Mouse (Mus musculus) kidney, postnatal 0 days (tissue): ENCODE results near the gene Cnpy1. TPM values are rescaled to one million over a fixed set of nuclear protein-coding genes. Genes with fewer than 3 reads are reported as not detected.

Experiments
- ATAC-seq: fragments of 200-750 bp; cut with Nextera tagmentation; replicated peaks from 2 replicates; pipeline ENCODE4 v1.8.0; 2017; ENCODE audit warnings: low read depth, moderate number of reproducible peaks, moderate TSS enrichment, moderate library complexity; ENCODE audit not compliant: low FRiP score
- DNase-seq: peaks from one replicate; pipeline ENCODE4 v3.0.0-alpha.2; 2016; ENCODE audit warnings: low spot score
- H3K27ac ChIP-seq: fragments of 300-500 bp; sonication (generic); 2 replicates; pipeline ENCODE4 v1.5.1; 2014; ENCODE audit warnings: mild to moderate bottlenecking
- H3K27me3 ChIP-seq: fragments of 300-500 bp; sonication (generic); 2 replicates; pipeline ENCODE4 v1.6.1; 2014; ENCODE audit warnings: low read length, mixed read lengths; ENCODE audit not compliant: insufficient read depth
- H3K36me3 ChIP-seq: fragments of 300-500 bp; sonication (generic); 2 replicates; pipeline ENCODE4 v1.6.1; 2014; ENCODE audit warnings: low read length, mixed read lengths; ENCODE audit not compliant: insufficient read depth
- H3K4me1 ChIP-seq: fragments of 300-500 bp; sonication (generic); replicated peaks from 2 replicates; pipeline ENCODE4 v1.6.1; 2014; ENCODE audit warnings: antibody characterized with exemption, low read length, mixed read lengths; ENCODE audit not compliant: insufficient read depth
- H3K4me2 ChIP-seq: fragments of 300-500 bp; sonication (generic); 2 replicates; pipeline ENCODE4 v1.6.1; 2014; ENCODE audit warnings: mild to moderate bottlenecking, low read length, moderate library complexity, mixed read lengths
- H3K4me3 ChIP-seq: fragments of 300-500 bp; sonication (generic); replicated peaks from 2 replicates; pipeline ENCODE4 v1.5.1; 2014; ENCODE audit warnings: low read depth, low read length
- H3K9ac ChIP-seq: fragments of 300-500 bp; sonication (generic); 2 replicates; pipeline ENCODE4 v1.6.1; 2014; ENCODE audit warnings: low read depth, low read length
- H3K9me3 ChIP-seq: fragments of 300-500 bp; sonication (generic); replicated peaks from 2 replicates; pipeline ENCODE4 v1.6.1; 2016; ENCODE audit warnings: low read length, inconsistent platforms, mixed read lengths
- CTCF ChIP-seq: IDR thresholded peaks from 2 replicates; pipeline ENCODE4 v1.5.1; 2016; ENCODE audit warnings: antibody characterized with exemption, low read depth, mild to moderate bottlenecking, moderate library complexity
- whole genome bisulfite sequencing: fragments of 180-500 bp; shearing (Covaris S2); extraction: QIAGEN DNeasy Blood & Tissue Kit; methylation state at CpG from one replicate; pipeline ENCODE4 v1.1.7; 2014; 5-methylcytosine and 5-hydroxymethylcytosine counted together
- polyA plus RNA-seq: library from polyadenylated mRNA; unstranded; fragments of >200 nt; fragmentation: Nextera tagmentation; extraction: Ambion mirVana; gene quantifications from 2 replicates; pipeline ENCODE4 v1.2.1, GENCODE M21; 2015

Gene Cnpy1
- polyA plus RNA-seq, 1 experiment from 2014 or later: 0.08 TPM

DNA sequence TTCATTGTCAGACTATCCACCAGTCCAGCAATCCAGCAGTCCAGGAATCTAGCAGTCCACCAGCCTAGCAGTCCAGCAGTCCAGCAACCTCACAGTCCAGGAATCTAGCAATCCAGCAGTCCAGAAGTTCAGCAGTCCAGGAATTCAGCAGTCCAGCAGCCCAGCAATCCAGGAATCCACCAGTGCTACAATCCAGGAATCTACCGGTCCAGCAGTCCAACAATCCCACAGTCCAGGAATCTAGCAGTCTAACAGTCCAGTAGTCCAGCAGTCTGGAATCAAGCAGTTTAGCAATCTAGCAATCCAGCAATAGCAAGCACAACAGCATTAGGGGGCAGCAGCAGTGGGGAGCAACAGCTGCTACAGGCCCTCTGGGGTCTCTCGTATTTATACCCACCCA is 27.2 kb upstream of the Cnpy1 start:
- DNase-seq (peak; percentile 25), ATAC-seq (peak; percentile 80)
- no peaks in the 10 kb centered on the region for H3K4me1 ChIP-seq
- H3K9me3 ChIP-seq: no peaks in the 10 kb centered on the region
- WGBS: 68% methylated on average over 2 of the region's 2 CpGs
- H3K27ac ChIP-seq: no peak overlapping the region
- H3K36me3 ChIP-seq: no peaks in the 10 kb centered on the region
- H3K27me3 ChIP-seq: no peaks in the 10 kb centered on the region
- no peak overlapping the region for H3K9ac ChIP-seq
- H3K4me2 ChIP-seq: no peak overlapping the region
- H3K4me3 ChIP-seq: no peak overlapping the region
- no peak for TF ChIP-seq CTCF

DNA sequence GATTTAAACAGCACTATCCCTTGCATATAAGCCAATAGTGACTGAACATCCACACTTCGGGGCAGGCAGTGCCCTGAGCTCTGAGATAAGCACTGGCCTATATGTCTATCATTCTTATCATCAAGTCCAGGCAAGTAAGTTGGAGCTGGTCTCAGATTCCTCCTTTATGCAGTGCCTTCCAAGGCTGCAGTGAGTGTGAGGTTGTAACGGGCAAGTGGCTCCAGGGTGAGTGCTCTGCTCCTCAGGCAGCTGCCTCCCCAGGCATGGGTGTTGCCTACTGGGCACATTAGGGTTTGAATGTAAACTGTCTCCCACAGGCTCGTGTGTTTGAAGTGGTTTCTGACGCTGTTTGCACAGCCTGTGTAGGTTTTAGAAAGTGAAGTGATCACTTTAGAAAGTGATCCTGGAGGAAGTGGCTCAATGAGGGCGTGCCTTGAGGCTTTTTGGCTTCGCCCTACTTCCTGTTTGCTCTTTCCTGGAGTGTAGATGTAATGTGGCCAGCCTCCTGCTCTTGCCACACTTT is 23.9 kb upstream of the Cnpy1 start:
- H3K9ac ChIP-seq: no peak overlapping the region
- 52% methylated on average over 6 of the region's 6 CpGs for WGBS
- no peak for DNase-seq
- H3K36me3 ChIP-seq: no peaks in the 10 kb centered on the region
- TF ChIP-seq CTCF: no peak
- no peak for ATAC-seq
- no peaks in the 10 kb centered on the region for H3K27me3 ChIP-seq
- H3K4me1 ChIP-seq: no peaks in the 10 kb centered on the region
- no peak overlapping the region for H3K4me3 ChIP-seq
- H3K27ac ChIP-seq: no peak overlapping the region
- no peak overlapping the region for H3K4me2 ChIP-seq
- no peaks in the 10 kb centered on the region for H3K9me3 ChIP-seq

DNA sequence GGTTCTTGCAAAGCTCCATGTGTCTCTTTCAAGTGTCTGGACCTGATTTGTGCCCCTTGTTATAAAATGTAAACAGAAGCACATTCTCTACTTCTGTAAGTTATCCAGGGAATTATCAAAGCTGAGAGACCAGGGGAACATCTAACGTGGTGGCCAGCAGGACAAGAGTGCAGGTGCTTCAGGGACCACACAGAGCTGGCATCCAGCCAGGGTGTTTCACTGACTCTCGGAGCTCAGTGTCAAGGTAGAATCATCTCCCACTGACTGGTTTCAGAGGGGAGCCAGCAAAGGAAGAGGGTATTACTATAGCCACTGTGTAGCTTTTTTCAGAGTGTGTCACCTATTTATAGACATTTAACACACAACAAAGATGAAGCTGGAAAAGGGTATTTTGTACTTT is 22.0 kb upstream of the Cnpy1 start:
- 30% methylated on average over 2 of the region's 2 CpGs for WGBS
- TF ChIP-seq CTCF: no peak
- no peak for DNase-seq
- Histone ChIP-seq H3K4me1 (no peaks in the 10 kb centered on the region), H3K27ac (no peak overlapping the region), H3K4me3 (no peak overlapping the region), H3K4me2 (no peak overlapping the region), H3K9me3 (no peaks in the 10 kb centered on the region), H3K36me3 (no peaks in the 10 kb centered on the region), H3K27me3 (no peaks in the 10 kb centered on the region), H3K9ac (no peak overlapping the region)
- ATAC-seq: no peak

DNA sequence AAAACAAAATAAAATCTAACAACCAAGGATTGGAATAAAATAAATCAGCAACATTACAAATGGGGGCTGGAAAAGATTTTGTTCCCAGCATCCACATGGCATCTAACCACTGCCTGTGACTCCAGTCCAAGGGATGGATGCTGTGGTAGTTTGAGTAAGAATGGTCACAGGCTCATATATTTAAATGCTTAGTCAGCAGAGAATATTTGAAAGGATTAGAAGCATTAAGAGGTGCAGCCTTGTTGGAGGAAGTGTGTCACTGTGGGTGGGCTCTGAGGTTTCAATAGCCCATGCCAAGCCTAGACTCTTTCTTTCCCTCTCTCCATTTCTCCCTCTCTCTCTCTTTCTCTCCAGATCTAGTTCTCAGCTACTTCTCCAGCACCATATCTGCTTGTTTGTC is 20.0 kb upstream of the Cnpy1 start:
- no peak for DNase-seq
- Histone ChIP-seq H3K9ac (no peak overlapping the region), H3K27ac (no peak overlapping the region), H3K36me3 (no peaks in the 10 kb centered on the region), H3K4me2 (no peak overlapping the region), H3K4me3 (no peak overlapping the region), H3K4me1 (no peaks in the 10 kb centered on the region), H3K27me3 (no peaks in the 10 kb centered on the region), H3K9me3 (no peaks in the 10 kb centered on the region)
- no peak for TF ChIP-seq CTCF
- ATAC-seq: no peak

DNA sequence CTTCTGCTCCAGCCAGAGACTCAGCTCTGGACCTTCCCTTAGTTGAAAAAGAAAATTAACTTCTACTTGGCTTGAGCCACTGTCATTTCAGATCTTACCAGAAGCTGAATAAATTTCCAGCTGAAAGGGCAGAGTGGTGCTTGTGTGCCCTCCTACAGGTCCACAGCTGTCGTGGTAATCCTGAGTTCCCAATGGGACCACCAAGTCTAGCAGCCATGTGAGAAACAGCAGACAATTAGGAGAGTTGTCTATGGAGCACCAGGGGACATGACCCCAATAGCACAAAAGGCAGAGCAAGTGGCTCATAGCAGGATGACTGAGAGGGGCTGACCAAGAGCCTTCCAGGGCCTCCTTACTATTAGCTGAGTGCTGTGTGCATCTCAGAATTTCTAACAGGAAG is 18.2 kb upstream of the Cnpy1 start:
- Histone ChIP-seq H3K4me1 (no peaks in the 10 kb centered on the region), H3K27me3 (no peaks in the 10 kb centered on the region), H3K4me2 (no peak overlapping the region), H3K36me3 (no peaks in the 10 kb centered on the region), H3K9me3 (no peaks in the 10 kb centered on the region), H3K4me3 (no peak overlapping the region), H3K9ac (no peak overlapping the region), H3K27ac (no peak overlapping the region)
- WGBS: 25% methylated on average over 1 of the region's 1 CpGs
- DNase-seq (no peak), ATAC-seq (no peak)
- no peak for TF ChIP-seq CTCF

DNA sequence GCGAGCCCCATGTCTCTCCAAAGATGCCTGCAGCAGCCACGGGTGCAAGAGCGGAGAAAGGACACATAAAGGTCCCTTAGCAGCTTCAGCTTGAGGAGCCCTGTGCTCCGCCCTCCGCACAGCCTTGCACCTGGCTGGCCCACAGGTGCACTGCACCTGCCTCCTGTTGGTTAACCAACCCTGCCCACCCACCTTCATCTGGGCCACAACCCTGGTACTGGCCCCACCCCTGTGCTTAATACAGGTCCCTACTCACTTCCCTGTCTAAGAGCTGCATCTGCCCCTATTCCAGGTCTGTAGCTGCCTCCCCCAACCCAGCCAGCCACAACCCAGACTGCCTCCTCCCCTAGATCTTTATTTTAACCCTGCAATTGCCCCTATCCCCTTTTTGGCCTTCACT is 16.5 kb upstream of the Cnpy1 start:
- Histone ChIP-seq H3K4me2 (no peak overlapping the region), H3K27me3 (no peaks in the 10 kb centered on the region), H3K36me3 (no peaks in the 10 kb centered on the region), H3K9ac (no peak overlapping the region), H3K9me3 (no peaks in the 10 kb centered on the region), H3K4me3 (no peak overlapping the region), H3K4me1 (no peaks in the 10 kb centered on the region), H3K27ac (no peak overlapping the region)
- 83% methylated on average over 5 of the region's 5 CpGs for WGBS
- no peak for TF ChIP-seq CTCF
- ATAC-seq: no peak
- DNase-seq: no peak

DNA sequence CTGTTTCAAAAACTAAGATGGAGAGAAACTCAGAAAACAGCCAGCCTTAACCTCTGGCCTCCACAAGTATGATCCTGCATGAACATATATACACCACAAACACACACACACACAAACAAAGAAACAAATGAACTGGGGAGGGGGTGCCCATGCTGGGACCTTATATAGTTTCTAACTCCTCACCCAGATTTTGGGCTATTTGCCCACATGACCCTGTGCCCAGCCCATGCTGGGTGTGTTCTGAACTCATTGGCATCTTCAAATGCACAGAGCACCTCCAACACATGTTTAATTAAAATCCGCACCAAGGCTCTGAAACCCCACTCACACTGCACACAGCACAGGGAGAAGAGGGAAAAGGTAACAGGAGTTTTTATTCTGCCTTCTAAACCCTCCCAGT is 14.3 kb upstream of the Cnpy1 start:
- H3K27ac ChIP-seq: no peak overlapping the region
- H3K4me1 ChIP-seq: no peaks in the 10 kb centered on the region
- no peaks in the 10 kb centered on the region for H3K36me3 ChIP-seq
- DNase-seq (no peak), ATAC-seq (no peak)
- TF ChIP-seq CTCF: no peak
- 83% methylated on average over 1 of the region's 1 CpGs for WGBS
- H3K27me3 ChIP-seq: no peaks in the 10 kb centered on the region
- H3K4me3 ChIP-seq: no peak overlapping the region
- H3K9ac ChIP-seq: no peak overlapping the region
- no peak overlapping the region for H3K4me2 ChIP-seq
- no peaks in the 10 kb centered on the region for H3K9me3 ChIP-seq
